Mouse (Mus musculus) c-Kit-negative CD71-positive TER-119-positive erythroid progenitor cells, embryonic 14.5 days (primary cell): ENCODE results near the gene Nt5e.

ENCODE experiments used
- DNase-seq: peaks from one replicate; pipeline ENCODE4 v3.0.0-alpha.2; 2013; ENCODE audit warnings: low read depth, low spot score

Gene Nt5e

DNA sequence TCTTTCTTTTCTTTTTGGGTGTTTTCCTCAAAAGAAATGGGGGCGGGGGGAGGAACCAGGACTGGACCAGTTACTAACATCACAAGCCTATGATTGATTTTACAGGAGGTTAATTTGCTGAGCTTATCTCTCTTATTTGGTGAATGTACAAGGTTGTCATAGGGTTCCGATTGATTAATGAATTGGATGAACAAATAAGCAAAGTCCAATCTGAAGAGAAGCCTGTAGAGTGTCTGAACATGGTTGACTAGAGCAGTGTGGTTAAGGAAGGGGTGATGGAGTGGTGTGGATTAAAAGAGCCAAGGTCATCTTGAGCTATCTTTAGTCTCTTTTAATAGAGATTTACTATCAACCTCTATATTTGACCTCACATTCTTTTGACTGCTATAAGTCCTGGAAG is 17.4 kb downstream of the Nt5e start:
- DNase-seq, result no peak

DNA sequence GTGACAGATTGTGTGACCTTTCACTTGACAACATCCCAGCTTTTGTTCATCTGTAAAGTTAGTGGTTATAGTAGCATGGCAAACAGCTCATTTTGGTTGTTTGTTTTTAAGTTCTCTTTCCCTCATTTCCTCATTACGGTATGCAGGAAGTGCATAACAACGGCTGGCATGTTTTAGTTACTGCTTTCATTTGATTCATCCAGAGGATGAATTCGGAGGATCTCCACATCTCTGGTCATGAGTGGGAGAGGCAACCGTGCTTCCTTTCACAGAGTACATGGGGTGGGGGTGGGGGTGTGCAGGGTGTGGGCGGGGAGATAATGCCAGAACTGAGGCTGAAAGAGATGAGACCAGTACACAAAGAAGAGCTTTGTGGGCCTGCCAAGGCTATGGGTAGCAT is 19.9 kb downstream of the Nt5e start:
- no peak for DNase-seq

DNA sequence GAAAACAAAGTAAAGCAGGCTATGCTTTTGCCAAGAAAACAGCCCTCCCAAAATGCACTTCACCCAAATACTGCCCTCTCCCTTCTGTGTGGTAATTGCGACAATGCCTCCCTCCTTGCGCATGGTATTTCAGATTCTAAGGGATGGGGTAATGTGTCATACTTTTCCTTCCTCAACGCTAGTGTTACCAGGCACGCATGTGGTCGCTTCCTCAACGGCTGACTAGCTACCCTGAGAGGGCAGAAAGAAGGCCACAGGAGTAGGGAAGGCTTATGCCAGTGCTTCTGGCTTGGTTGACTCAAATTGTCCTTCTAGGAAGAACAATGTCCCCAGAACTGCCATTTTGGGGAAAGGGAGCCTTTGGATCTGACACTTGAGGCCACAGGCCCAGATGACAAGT is 21.6 kb downstream of the Nt5e start:
- DNase-seq, result no peak

DNA sequence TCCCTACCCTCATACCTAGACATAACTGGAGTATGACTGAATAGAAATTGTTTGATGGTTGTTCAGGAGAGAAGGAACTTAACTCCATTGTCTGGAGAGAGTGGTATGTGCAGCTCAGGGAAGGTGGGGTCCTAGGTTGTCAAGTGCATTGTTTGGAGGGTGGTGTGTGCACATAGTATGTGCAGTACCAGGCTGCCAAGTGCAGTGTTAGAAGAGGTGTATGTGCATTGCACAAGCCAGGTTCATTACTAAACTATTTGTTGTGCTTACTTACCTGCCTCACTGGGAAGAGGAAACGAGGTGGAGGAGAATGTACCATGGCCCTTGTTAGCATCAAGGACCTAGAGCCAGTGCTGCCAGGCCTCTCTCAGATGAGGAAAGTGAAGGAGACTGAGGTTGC is 23.3 kb downstream of the Nt5e start:
- DNase-seq, result no peak

DNA sequence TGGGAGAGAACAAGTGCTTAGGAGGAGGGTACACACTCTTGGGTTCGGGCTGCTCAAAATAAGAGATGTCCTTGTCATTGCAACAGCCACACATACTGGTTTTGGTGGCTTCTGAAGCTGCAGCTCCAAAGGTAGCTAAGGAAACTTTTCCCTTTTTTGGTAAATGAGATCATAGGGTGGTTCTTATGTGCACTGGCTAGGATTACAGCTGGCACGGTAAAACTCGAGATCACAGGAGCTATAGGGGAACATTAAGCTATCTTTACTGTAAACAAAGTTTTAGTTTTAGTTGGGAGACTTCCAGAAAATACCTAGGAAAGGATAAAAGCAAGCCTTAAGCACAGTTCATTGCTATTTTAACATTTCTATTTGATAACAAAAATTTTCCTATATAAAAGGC is 24.2 kb downstream of the Nt5e start:
- DNase-seq, result no peak

DNA sequence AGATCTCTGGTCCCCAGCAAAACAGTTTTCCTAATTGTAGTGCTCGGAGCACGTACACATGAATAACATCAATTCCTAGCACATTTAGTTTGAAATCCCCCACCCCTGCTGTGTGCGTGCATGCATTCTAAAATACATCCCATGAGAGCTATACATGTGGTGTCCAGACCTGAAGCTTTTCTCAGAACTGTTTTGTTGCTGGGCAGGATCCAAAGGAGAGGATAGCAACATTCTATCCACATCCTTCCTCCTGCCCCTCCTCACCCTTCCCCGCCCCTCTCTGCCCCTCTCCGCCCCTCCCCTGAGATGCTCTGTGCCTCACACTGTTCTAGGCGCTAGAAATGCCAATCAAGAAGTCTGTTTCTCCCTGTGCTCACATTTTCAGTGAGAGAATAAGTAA is 25.7 kb downstream of the Nt5e start:
- no peak for DNase-seq

DNA sequence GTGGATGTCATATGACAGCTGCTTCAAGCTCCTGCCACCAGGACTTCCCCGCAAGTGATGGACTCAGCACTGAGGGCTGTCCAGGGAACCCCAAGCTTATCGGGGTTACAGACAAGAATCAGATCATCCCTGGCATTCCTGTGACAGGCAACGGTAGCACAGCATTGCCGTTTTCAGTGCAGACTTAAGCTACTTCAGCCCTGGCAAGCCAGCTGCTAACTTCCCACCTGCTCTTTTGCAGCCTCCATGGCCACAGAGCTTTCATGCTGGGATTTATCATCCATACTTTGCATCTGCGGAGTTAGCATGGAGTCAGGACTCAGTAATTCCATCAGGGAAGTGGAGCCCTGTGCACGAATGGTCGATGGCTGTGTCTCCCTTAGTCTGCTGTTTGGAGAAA is 26.5 kb downstream of the Nt5e start:
- DNase-seq, result no peak

DNA sequence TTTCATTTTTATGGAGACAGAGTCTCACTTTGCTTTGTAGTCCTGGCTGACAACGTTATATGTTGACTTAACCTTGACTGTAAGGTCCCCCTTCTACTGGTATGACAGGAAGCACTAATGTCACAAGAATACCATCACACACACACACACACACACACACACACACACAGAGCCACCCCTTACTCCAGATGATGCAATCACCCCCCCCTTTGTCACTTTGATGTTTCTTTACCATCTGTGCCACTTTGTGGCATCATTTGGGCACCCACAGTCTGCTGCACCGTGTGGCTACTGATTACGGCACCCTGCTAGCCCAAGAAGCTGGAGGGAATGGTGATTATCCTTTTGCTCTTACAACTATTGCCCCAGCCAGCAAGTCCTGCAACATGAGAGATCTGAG is 30.2 kb downstream of the Nt5e start:
- DNase-seq, result no peak

DNA sequence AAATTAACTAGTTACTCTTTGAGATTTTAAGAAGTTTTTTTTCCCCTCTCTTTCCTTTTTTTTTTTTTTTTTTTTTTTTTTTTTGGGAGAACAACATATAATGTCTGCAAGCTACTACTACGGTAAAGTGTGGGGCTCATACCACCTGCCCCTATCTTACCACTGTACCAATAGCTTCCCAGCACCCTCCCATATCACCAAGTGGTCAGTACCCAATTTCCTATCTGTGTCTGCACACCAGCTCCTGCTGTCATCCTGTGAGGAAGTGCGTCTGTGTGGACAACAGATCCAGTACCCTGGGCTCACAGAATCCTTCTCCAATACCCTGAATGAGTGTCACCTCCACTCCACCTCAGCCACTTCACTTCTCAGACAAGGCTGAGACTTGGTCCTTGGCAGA is 32.1 kb downstream of the Nt5e start:
- no peak for DNase-seq

DNA sequence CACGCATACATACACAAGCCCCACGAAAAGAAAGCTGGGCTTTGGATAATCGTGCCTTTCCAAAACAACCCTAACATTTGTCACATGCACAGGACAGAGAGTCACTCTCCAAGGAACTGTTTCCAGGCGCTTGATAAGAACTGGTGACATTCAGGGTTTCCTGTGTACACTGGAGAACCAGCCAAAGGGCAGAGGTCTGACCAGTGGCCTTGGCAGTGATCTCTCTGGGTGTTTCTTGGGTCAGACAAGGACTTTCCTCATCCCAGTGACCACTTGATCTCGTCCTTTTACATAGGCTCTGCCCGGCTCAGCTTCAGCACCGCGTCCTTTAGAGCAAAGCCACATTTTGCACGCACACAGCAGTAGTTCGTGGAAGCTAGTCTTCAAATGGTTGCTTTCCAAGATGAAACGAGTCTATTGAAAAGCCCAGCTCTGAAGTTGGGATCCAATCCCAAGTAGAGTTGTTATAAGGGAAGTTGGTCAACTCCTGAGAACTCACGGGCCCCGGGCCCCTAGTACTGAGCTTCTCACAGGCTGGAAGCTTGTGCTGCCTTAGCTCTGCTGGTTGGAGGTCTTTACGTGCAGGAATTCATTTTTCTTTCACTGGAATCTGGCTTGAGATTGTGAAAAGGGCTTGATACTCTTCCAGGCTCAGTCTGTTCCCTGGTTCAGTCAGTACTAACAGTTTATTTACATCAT is 34.4 kb downstream of the Nt5e start:
- no peak for DNase-seq

DNA sequence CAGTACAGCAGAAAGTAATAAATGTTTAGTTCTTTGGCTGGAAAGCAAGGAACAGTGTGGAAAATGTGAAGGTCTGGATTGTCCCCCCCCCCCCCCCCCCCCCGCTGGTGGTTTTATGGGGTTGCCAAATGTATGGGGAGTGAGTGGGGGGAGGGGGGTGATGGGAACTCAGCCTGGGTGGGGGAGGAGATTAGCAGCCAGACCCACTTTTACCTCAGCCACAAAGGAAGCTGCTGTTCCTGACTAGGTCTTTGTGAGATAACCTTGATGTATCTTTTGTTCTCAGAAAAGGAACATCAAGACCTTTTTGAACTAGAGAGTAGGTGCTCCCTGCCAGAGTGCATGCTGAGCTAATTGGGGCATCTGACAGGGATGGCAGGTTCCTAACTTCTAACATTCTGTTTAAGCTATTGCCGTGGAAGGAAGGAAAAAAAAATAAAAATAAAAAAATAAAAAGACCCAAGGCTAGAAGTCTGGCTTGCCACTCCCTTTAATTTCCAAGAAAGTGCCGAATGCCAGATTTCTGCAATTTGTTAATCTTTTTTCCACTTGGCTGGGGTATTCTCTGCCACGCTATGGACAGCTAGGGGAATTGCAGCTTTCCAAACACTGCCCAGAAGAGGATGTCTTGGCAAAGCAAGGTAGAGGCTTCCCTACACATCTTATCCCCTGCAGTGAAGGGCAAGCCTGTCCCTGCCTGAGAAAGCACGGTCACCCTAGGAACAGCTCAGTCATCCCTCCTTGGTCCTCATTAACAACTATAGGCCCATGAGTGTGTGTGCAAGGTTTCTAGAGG is 35.3 kb downstream of the Nt5e start:
- no peak for DNase-seq

DNA sequence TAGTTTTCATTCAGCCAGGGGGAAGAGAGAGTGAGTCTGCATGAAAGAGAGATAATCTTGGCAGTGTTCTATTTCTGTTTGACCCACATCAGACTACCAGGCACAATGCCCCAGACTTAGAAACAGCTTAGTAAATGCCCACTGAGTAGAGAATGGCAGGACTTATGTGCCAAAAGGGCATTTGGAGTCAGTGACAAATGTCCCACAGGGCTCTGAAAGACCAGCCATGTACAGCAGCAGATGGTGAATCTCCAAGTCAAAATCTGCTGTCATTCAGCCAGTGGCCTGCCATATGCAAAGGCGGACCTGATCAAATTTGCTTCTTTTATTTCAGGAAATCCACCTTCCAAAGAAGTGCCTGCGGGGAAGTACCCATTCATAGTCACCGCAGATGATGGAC is 36.1 kb downstream of the Nt5e start:
- DNase-seq, result no peak

DNA sequence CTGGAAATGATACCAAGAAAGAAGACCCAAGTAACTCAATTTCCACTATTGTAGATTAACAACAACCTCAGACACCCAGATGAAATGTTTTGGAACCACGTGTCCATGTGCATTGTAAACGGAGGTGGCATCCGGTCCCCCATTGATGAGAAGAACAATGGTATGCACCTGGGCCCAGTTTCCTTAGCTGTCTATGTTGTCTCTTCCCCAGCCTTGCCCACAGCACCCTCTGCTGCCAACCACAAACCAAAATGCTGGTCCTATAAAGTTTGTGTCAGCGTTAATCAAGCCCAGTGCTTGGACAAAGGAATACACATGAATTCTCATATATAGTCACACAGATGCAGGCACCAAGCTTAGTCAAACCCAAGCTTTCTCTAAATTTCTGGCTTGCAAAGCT is 39.3 kb downstream of the Nt5e start:
- DNase-seq, result no peak

DNA sequence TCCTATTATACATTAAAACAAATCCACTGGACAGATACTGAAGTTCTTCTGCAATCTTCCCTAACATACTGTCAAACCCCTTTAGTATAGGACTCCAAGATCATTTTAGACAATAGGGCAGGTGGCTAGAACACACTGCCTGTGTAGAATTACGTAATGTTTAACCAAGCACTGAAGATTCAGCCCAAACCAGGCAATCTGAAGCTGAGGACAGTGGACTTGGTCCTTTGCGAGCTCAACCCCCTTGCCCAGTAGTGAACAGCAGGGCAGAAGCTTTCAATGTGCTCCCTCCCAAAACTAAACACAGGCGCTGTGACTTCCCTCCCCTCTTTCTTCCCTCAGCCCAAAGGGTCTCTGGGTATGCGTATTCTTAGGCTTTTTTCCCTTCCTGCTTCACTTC is 39.8 kb downstream of the Nt5e start:
- no peak for DNase-seq

DNA sequence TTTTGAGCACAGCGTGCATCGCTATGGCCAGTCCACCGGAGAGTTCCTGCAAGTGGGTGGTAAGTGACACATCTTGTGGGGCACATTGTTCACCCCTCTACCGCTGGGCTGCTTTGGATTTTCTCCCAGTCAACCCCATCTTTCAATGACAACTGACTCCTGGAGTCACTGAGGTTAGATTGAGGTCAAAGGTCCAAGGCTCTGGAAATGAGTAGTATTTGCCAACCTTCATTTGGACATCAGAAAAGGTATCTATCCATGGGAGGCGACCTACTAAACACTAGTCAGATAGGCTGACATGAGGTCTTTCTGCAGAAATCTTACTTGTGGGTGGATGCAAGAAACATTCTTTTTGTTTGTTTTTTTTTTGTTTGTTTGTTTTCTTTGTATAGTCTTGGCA is 40.3 kb downstream of the Nt5e start:
- no peak for DNase-seq

DNA sequence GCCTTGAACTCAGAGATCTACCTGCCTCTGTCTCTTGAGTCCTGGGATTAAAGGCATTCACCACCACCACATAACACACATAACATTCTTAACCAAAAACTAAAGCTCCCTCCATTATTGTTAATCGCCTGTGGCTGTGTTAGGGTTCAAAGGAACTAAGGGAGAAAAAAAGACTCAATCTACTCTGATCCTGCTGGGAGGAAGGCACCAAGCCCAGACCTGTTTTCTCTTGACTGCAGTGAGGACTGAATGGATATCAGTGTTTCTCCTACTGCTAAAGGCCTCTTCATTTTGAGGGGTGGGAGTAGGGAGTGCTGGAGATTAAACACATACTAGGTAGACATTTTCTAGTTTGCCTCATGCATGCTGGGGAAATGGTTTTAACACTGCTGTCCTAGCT is 40.8 kb downstream of the Nt5e start:
- no peak for DNase-seq

DNA sequence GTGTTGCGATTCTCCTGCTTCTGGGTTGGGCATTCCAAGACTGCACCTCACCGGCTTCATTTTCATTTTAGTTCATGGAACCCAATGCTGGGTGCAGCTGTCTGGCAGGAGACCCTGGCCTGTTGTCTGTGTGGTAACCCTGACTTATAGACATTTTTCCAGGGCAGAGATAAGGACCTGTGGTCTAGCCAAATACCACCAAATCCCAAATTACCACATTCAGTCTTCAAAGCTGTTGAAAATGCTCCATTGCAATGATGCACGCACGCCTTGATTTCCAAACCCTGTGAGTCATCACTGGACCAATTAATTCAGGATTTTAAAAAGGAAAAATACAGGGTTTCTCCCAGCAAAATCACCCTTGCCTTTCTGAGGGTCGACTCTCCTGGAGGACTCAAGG is 41.5 kb downstream of the Nt5e start:
- no peak for DNase-seq

DNA sequence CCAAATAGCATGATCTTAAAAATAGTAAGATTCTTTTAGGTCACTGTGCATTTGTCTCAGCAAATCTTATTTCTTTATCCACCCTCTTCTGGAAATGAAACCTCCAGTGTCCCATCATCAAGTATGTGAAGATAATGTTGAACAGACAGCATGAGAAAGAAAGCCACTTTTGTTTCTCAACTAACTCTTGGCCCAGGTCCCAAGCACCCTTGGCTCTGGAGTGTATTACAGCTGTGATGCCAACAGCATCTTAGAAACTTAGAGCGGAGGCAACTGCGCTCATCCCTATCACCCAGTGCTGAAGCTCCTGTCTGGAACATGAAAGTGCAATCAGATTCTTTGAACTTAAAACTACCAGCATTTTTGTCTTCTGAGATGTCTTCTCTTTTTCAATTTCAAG is 42.7 kb downstream of the Nt5e start:
- no peak for DNase-seq

DNA sequence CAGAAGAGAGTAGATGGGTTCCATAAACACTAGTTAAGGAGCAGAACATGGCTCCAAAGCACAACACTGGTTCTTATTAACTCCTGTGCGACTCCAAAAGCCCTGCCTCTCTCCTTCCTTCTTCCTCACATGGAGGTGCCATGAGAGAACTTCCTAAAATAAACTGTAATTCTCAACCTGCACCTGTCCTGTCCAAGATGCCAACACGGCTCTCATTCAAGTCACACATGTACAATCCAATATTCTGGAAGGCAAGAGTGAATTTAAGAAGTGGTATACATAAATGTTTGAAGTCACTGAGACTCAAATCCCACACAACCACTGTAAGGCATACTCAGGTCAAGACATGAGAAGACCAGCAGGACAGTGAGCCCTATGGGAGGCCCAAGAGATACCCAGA is 44.2 kb downstream of the Nt5e start:
- DNase-seq, result no peak

DNA sequence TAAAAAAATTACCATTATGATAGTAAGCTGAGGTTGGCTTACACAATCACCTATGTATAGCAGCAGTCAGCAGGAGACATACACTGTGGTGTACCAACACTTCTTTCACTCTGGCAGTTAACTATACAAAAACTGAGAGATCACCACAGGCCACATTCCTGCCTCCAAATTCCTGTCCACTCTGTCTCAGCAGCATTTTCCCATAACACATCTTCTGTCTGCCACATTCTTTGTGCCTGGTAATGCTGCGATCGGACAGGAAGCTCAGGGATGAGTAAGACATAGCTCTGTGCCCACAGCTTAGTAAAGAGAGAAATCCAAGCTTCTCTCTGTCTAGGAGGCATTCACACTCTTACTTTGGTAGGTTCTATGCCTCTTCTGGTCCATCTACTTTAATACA is 46.0 kb downstream of the Nt5e start:
- no peak for DNase-seq

DNA sequence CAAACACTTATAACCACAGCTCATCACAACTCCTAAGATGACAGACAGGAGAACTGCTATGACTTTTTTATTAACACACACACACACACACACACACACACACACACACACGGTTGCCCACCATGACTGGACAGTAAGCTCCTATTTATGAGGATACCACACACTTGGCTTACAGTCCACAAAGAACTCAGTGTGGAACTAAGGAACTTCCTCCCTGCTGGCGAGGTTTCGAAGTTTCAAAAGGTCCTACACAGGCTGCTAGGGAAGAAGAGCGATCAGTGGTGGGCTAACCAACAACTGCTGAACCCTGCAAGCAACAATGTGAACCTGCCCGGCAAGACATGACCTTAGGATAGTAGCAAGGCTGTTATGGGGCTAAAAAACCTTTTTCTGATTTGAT is 50.5 kb downstream of the Nt5e start:
- no peak for DNase-seq

DNA sequence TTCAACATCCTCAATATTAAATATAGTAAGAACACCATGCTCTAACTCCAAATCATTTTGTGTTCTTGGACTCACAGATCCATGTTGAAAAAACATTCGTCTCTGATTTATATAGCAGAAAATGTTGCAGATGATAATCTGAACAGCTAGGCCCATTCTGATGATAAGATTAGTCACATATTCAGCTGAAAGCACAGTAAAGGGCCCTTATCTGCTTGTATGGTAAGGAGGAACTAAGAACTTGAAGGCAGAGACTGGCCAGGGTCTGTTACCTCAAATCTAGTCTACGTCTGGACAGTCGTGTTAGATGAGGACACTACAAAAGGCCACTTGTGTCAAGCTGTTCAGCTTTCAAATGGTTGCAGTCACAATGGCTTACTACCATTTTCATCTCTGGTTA is 52.1 kb downstream of the Nt5e start:
- DNase-seq, result no peak

DNA sequence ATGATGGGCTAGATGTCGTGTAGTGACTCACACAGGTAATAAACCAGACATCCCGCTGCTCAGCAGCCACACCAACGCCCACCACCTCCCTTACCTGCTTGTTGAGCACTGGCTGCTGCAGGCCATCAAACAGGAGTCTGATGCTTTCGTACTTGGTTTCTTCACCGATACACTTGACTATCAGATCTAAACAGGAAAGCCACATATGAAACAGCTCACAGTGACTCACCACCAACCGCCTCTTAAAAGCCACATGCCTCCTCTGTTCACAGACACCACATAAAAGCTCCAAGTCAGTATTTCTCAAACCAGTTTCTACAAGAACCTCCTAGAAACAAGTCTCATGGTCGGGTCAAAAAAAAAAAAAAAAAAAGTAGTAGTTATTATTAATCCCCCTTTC is 53.1 kb downstream of the Nt5e start:
- no peak for DNase-seq

DNA sequence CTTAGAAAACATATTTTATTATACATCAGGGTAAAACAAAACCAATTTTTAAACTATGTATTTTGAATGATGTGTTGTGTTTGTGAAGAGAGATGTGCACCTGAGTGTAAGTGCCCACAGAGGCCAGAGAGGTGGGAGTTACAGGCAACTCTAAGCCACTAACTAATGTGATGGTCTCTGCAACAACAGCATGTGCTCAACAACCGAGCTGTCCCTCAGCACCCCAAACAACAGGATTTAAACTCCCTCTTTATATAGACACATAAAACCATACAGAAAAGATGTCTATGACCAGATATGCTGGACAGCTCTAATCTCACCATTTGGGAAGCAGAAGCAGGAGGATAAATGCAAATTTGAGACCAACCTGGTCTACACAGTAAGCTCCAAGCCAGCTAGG is 53.5 kb downstream of the Nt5e start:
- DNase-seq, result no peak
